Mouse (Mus musculus) adrenal gland, adult 18-20 months (tissue): ENCODE measurements at regions not wholly inside any gene's neighbourhood (a gene's known extent, or its start where the extent isn't known, plus 50 kb on each side); places are given as distances from the start of the nearest gene placed in this dataset.

ENCODE experiments used
- DNase-seq, 2 experiments: peaks; one replicate each; pipeline ENCODE4 v3.0.0; 2021 to 2022; ENCODE audit warnings: low spot score in 2 of 2

- DNase-seq = no peak
Measured at GRCm38 (mm10) chr13:110540543-110541265, 145.9 kb downstream of the Plk2 start.

- DNase-seq = no peak
Measured at GRCm38 (mm10) chr13:110541288-110542148, 146.7 kb downstream of the Plk2 start.

- no peak for DNase-seq
Measured at GRCm38 (mm10) chr13:110542303-110543065, 147.6 kb downstream of the Plk2 start.

- no peak for DNase-seq
Measured at GRCm38 (mm10) chr13:110545454-110545853, 150.6 kb downstream of the Plk2 start.

GRCm38 (mm10) chr13:110555529-110556319, 160.9 kb downstream of the Plk2 start:
- no peak for DNase-seq

GRCm38 (mm10) chr13:110556355-110557095, 161.7 kb downstream of the Plk2 start:
- no peak for DNase-seq

- DNase-seq = no peak
Measured at GRCm38 (mm10) chr13:110557930-110558727, 163.3 kb downstream of the Plk2 start.

- DNase-seq = no peak
Measured at GRCm38 (mm10) chr13:110560566-110560965, 165.7 kb downstream of the Plk2 start.

GRCm38 (mm10) chr13:110562499-110562898, 167.7 kb downstream of the Plk2 start:
- DNase-seq = no peak

- no peak for DNase-seq
Measured at GRCm38 (mm10) chr13:110562902-110563301, 168.1 kb downstream of the Plk2 start.

- DNase-seq = no peak
Measured at GRCm38 (mm10) chr13:110563967-110564366, 169.1 kb downstream of the Plk2 start.

GRCm38 (mm10) chr13:110568482-110569179, 173.8 kb downstream of the Plk2 start:
- no peak for DNase-seq

- no peak for DNase-seq
Measured at GRCm38 (mm10) chr13:110569180-110569512, 174.3 kb downstream of the Plk2 start.

- DNase-seq = no peak
Measured at GRCm38 (mm10) chr13:110570386-110570785, 175.5 kb downstream of the Plk2 start.

GRCm38 (mm10) chr13:110573360-110574065, 178.7 kb downstream of the Plk2 start:
- no peak for DNase-seq

GRCm38 (mm10) chr13:110574764-110575471, 180.1 kb downstream of the Plk2 start:
- no peak for DNase-seq

- no peak for DNase-seq
Measured at GRCm38 (mm10) chr13:110578159-110578558, 183.3 kb downstream of the Plk2 start.
